Mouse (Mus musculus): ENCODE data around the gene Syn3.

Gene Syn3

GRCm38 (mm10) chr10:86201826-86202225 lies 296.9 kb downstream of the Syn3 start:
- WGBS: 87% methylated on average over 7 of the region's 7 CpGs

- 97% methylated on average over 3 of the region's 3 CpGs for WGBS
Measured at GRCm38 (mm10) chr10:86201006-86201405, 297.7 kb downstream of the Syn3 start.

- WGBS: 93% methylated on average over 3 of the region's 3 CpGs
Measured at GRCm38 (mm10) chr10:86196414-86197025, 302.2 kb downstream of the Syn3 start.

- WGBS: 91% methylated on average over 4 of the region's 4 CpGs
Measured at GRCm38 (mm10) chr10:86194722-86195121, 304.0 kb downstream of the Syn3 start.

GRCm38 (mm10) chr10:86193863-86194434 lies 304.7 kb downstream of the Syn3 start:
- 49% methylated on average over 4 of the region's 4 CpGs for WGBS

- 75% methylated on average over 4 of the region's 4 CpGs for WGBS
Measured at GRCm38 (mm10) chr10:86188614-86189013, 310.1 kb downstream of the Syn3 start.

- WGBS: 67% methylated on average over 5 of the region's 5 CpGs
Measured at GRCm38 (mm10) chr10:86187881-86188280, 310.8 kb downstream of the Syn3 start.

- 60% methylated on average over 8 of the region's 8 CpGs for WGBS
Measured at GRCm38 (mm10) chr10:86183148-86183885, 315.4 kb downstream of the Syn3 start.

GRCm38 (mm10) chr10:86182183-86182805 lies 316.4 kb downstream of the Syn3 start:
- 51% methylated on average over 3 of the region's 3 CpGs for WGBS

- 94% methylated on average over 2 of the region's 2 CpGs for WGBS
Measured at GRCm38 (mm10) chr10:86176411-86176810, 322.3 kb downstream of the Syn3 start.

- 56% methylated on average over 6 of the region's 6 CpGs for WGBS
Measured at GRCm38 (mm10) chr10:86174017-86174416, 324.7 kb downstream of the Syn3 start.

- 99% methylated on average over 4 of the region's 4 CpGs for WGBS
Measured at GRCm38 (mm10) chr10:86173284-86173683, 325.4 kb downstream of the Syn3 start.

GRCm38 (mm10) chr10:86171246-86171645 lies 327.4 kb downstream of the Syn3 start:
- WGBS: 100% methylated on average over 1 of the region's 1 CpGs

GRCm38 (mm10) chr10:86168084-86168483 lies 330.6 kb downstream of the Syn3 start:
- WGBS: 93% methylated on average over 2 of the region's 2 CpGs

GRCm38 (mm10) chr10:86166854-86167268 lies 331.8 kb downstream of the Syn3 start:
- 53% methylated on average over 4 of the region's 4 CpGs for WGBS

- 82% methylated on average over 3 of the region's 3 CpGs for WGBS
Measured at GRCm38 (mm10) chr10:86164098-86164497, 334.6 kb downstream of the Syn3 start.

- WGBS: 86% methylated on average over 6 of the region's 6 CpGs
Measured at GRCm38 (mm10) chr10:86161783-86162271, 336.9 kb downstream of the Syn3 start.

- 69% methylated on average over 8 of the region's 8 CpGs for WGBS
Measured at GRCm38 (mm10) chr10:86158198-86158899, 340.3 kb downstream of the Syn3 start.

- WGBS: 89% methylated on average over 3 of the region's 3 CpGs
Measured at GRCm38 (mm10) chr10:86155344-86155743, 343.4 kb downstream of the Syn3 start.

- 78% methylated on average over 5 of the region's 5 CpGs for WGBS
Measured at GRCm38 (mm10) chr10:86151357-86151756, 347.3 kb downstream of the Syn3 start.

- 72% methylated on average over 1 of the region's 1 CpGs for WGBS
Measured at GRCm38 (mm10) chr10:86150076-86150475, 348.6 kb downstream of the Syn3 start.
